In the genomic region with DNA sequence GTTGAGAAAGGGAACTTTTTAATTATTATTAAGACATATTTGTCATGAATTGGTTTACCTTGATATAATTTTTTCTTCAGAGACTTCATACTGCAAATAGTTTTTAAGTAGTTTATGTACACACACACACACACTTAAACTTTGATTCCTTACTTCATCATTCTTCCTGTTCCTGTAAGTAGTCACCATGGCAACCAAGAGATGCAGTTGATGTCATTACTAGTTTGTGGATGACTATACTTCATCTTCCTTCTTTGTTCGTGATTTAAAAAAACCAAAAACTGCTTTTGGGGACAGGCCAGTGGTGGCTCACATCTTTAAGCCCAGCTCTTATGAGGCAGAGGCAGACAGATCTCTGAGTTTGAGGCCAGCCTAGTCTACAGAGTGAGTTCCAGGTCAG, we compare ENCODE assay signal across 34 mouse cellular contexts.
A peak's percentile ranks its signal among the peaks of the same experiment; 100 is the strongest.
DNase-seq lines count a peak whose midpoint lies in the region; ATAC-seq and TF ChIP-seq lines count a peak whose summit lies in the region.
"Had no signal": no experiment of that assay in that cellular context is flagged by ENCODE, and none has a peak within 500 bp of the region (broad histone marks: within the 10 kb centered on the region; RNA-seq: fewer than 3 reads in every experiment).

No protein-coding gene starts in this region.

- H3K4me2 ChIP-seq in lung, postnatal 0 days (replicated peaks; ENCODE audit: low read depth, low read length) = no peak overlapping the region
- no peak overlapping the region for H3K4me2 ChIP-seq in intestine, embryonic 15.5 days (replicated peaks)
- H3K4me2 ChIP-seq: embryonic facial prominence, embryonic 15.5 days; forebrain, embryonic 12.5 days; heart, embryonic 15.5 days; hindbrain, embryonic 12.5 days; kidney, embryonic 15.5 days; limb, embryonic 12.5 days; liver, embryonic 11.5 days; midbrain, embryonic 15.5 days; neural tube, embryonic 13.5 days had no signal

- H3K27me3 ChIP-seq in lung, postnatal 0 days (replicated peaks; ENCODE audit: insufficient read depth, low read length) = no peaks in the 10 kb centered on the region
- no peaks in the 10 kb centered on the region for H3K27me3 ChIP-seq in intestine, embryonic 15.5 days (replicated peaks)
- H3K27me3 ChIP-seq: embryonic facial prominence, embryonic 15.5 days; forebrain, embryonic 12.5 days; heart, embryonic 15.5 days; hindbrain, embryonic 12.5 days; kidney, embryonic 15.5 days; limb, embryonic 12.5 days; midbrain, embryonic 15.5 days; neural tube, embryonic 13.5 days had no signal

- H3K9me3 ChIP-seq in lung, postnatal 0 days (ENCODE audit: low read length) = no peaks in the 10 kb centered on the region
- H3K9me3 ChIP-seq in intestine, embryonic 15.5 days = no peaks in the 10 kb centered on the region
- H3K9me3 ChIP-seq: embryonic facial prominence, embryonic 10.5 days; embryonic facial prominence, embryonic 15.5 days; forebrain, embryonic 12.5 days; heart, embryonic 10.5 days; heart, embryonic 15.5 days; hindbrain, embryonic 12.5 days; kidney, embryonic 15.5 days; limb, embryonic 12.5 days; midbrain, embryonic 15.5 days; neural tube, embryonic 13.5 days had no signal

- no peak for TF ChIP-seq CTCF in lung, postnatal 0 days (IDR thresholded peaks at IDR 0.05)
- TF ChIP-seq CTCF in cortical plate, adult 2 months (IDR thresholded peaks at IDR 0.05; ENCODE audit: extremely low read depth, insufficient read depth, low read length) = no peak

- peak; percentile 30 for DNase-seq in lung, postnatal 36 days
- DNase-seq in lung, postnatal 0 days (ENCODE audit: low spot score) = no peak
- peak; percentile 4 for DNase-seq in CD4-positive helper T cell, adult 2 months (ENCODE audit: low read depth, low spot score)
- no peak for DNase-seq in thymus, postnatal 4 days
- DNase-seq in neural tube, embryonic 10.5 days (ENCODE audit: extremely low spot score, low spot score) = no peak
- DNase-seq: adrenal gland, adult 2 months; adrenal gland, postnatal 36 days; cerebellum, adult 2 months; cerebellum, postnatal 14 days; gastrocnemius, postnatal 25 days; heart, adult 11 months; heart, postnatal 36 days; kidney, adult 18-20 months; kidney, postnatal 25 days; thymus, adult 2 months; thymus, postnatal 36 days had no signal

- no peaks in the 10 kb centered on the region for H3K4me1 ChIP-seq in lung, postnatal 0 days (ENCODE audit: insufficient read depth, low read depth, low read length)
- peaks cover 5% of the 10 kb centered on the region for H3K4me1 ChIP-seq in cortical plate, adult 2 months (ENCODE audit: control insufficient read depth, insufficient read depth, low read length)
- H3K4me1 ChIP-seq in intestine, embryonic 15.5 days (replicated peaks) = no peaks in the 10 kb centered on the region

- H3K9ac ChIP-seq in lung, postnatal 0 days (replicated peaks; ENCODE audit: low read depth) = no peak overlapping the region
- H3K9ac ChIP-seq in intestine, embryonic 15.5 days = no peak overlapping the region
- H3K9ac ChIP-seq: embryonic facial prominence, embryonic 15.5 days; forebrain, embryonic 12.5 days; heart, embryonic 15.5 days; hindbrain, embryonic 12.5 days; kidney, embryonic 15.5 days; limb, embryonic 12.5 days; midbrain, embryonic 15.5 days; neural tube, embryonic 13.5 days had no signal

- no peak for TF ChIP-seq POLR2A in cortical plate, adult 2 months (IDR thresholded peaks at IDR 0.05; ENCODE audit: extremely low read depth, insufficient read depth, low read length)

- WGBS in lung, postnatal 0 days = 69% methylated on average over 1 of the region's 1 CpGs
- WGBS in intestine, embryonic 15.5 days = 72% methylated on average over 1 of the region's 1 CpGs

- no peak for TF ChIP-seq EP300 in lung, postnatal 0 days (IDR thresholded peaks at IDR 0.05)

- no peaks in the 10 kb centered on the region for H3K36me3 ChIP-seq in lung, postnatal 0 days (ENCODE audit: insufficient read depth, low read length)
- H3K36me3 ChIP-seq in intestine, embryonic 15.5 days = no peaks in the 10 kb centered on the region
- H3K36me3 ChIP-seq: embryonic facial prominence, embryonic 15.5 days; forebrain, embryonic 12.5 days; heart, embryonic 15.5 days; hindbrain, embryonic 12.5 days; kidney, embryonic 15.5 days; limb, embryonic 12.5 days; midbrain, embryonic 15.5 days; neural tube, embryonic 13.5 days had no signal

- no peak for ATAC-seq in lung, postnatal 0 days
- ATAC-seq in neutrophil, adult 5-6 weeks (ENCODE audit: extremely low read depth, insufficient number of reproducible peaks, low FRiP score, poor library complexity, severe bottlenecking) = 0 out of 2 replicates have a peak, but pooled peaks have one; percentile 41
- no peak for ATAC-seq in intestine, embryonic 15.5 days
- ATAC-seq: activated CD4-positive, CD25-positive, alpha-beta regulatory T cell, adult 4 months; hindbrain, postnatal 0 days; midbrain, embryonic 15.5 days had no signal

- no peak overlapping the region for H3K27ac ChIP-seq in lung, postnatal 0 days (ENCODE audit: low read length)
- no peak overlapping the region for H3K27ac ChIP-seq in cortical plate, adult 2 months (ENCODE audit: insufficient read depth, low read length)
- no peak overlapping the region for H3K27ac ChIP-seq in intestine, embryonic 15.5 days
- H3K27ac ChIP-seq: embryonic facial prominence, embryonic 10.5 days; embryonic facial prominence, embryonic 15.5 days; forebrain, embryonic 12.5 days; heart, embryonic 10.5 days; heart, embryonic 15.5 days; hindbrain, embryonic 12.5 days; hindbrain, postnatal 0 days; kidney, embryonic 15.5 days; limb, embryonic 12.5 days; macrophage; midbrain, embryonic 15.5 days; neural tube, embryonic 13.5 days; stomach, postnatal 0 days had no signal

- no peak overlapping the region for H3K4me3 ChIP-seq in lung, postnatal 0 days (ENCODE audit: low read depth, low read length)
- peak overlapping the region; percentile 40; the same call in 1 of the 2 replicates for H3K4me3 ChIP-seq in cortical plate, adult 2 months (ENCODE audit: insufficient read depth, low read length)
- H3K4me3 ChIP-seq in intestine, embryonic 15.5 days (replicated peaks) = no peak overlapping the region
- H3K4me3 ChIP-seq: embryonic facial prominence, embryonic 10.5 days; embryonic facial prominence, embryonic 15.5 days; forebrain, embryonic 12.5 days; heart, embryonic 10.5 days; heart, embryonic 15.5 days; hindbrain, embryonic 12.5 days; kidney, embryonic 15.5 days; limb, embryonic 12.5 days; midbrain, embryonic 15.5 days; neural tube, embryonic 13.5 days had no signal

Comparison
In these comparisons a context has a peak if more than half of its experiments do, and no peak if none do; other contexts are left out.
1. DNase-seq: peak in lung, postnatal 36 days (single experiment) and CD4-positive helper T cell, adult 2 months (single experiment); none in lung, postnatal 0 days (single experiment), thymus, postnatal 4 days (single experiment) and neural tube, embryonic 10.5 days (single experiment).